Mouse (Mus musculus): ENCODE data around the gene Arhgap27. TPM values are rescaled to one million over a fixed set of nuclear protein-coding genes. Genes with fewer than 3 reads are reported as not detected.
A peak's percentile ranks its signal among the peaks of the same experiment; 100 is the strongest.

Arhgap27 gene
- polyA plus RNA-seq, 1 experiment: 0.31 TPM

DNA sequence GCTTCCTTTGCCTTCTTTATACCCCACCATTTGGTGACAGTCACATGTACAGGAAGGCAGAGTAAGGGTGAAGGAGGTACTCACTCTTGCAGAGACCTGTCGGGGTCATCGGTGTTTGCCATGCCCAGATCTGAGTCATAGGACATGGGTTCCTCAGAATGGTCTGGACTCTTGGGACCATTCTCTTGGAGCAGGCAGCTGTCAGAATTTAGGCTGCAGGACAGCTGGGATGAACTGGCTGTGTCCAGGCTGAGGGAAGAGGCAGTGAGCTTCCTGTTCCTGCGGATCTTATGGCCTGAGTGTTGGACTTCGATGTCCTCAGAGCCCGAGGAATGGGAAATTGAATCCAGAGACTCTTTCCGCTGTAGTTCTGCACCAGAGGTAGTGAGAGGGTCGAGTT, 31.1 kb upstream of the Arhgap27 start:
- Histone ChIP-seq H3K4me3 (no peak overlapping the region), H3K36me3 (ENCODE audit: control insufficient read depth, insufficient read depth) (peaks cover 17% of the 10 kb centered on the region)

DNA sequence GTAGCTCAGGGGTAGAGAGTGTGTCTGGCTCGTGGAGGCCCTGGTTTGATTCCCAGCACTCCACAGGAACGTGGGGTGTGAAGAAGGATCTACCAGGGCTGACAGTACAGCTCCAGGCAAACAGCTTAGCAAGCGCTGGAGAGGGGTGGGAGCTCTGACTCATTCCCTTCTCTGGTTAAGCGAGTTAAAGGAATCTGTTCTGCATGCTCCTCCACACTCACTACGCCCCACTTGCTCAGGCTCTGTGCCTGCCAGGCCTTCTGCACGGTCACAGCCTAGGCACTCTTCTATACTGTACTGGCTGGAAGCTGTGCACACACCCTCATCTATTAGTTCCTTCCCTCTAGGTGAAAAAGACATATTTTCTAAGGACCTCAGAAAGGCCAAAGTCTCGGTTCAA, 30.5 kb upstream of the Arhgap27 start:
- no peak overlapping the region for H3K4me3 ChIP-seq
- H3K36me3 ChIP-seq (ENCODE audit: control insufficient read depth, insufficient read depth): peaks cover 17% of the 10 kb centered on the region
- peaks cover 3% of the 10 kb centered on the region for H3K79me2 ChIP-seq (ENCODE audit: control insufficient read depth, insufficient read depth)
- no peak overlapping the region for H3K4me2 ChIP-seq (ENCODE audit: low read depth)
- TF ChIP-seq MYOD1 (IDR thresholded peaks at IDR 0.05; ENCODE audit: control insufficient read depth in 1 of 3, insufficient read length in 2 of 3, low read depth in 2 of 3) (no peak), MYOG (IDR thresholded peaks at IDR 0.05; ENCODE audit: control insufficient read depth in 1 of 3, insufficient read depth in 1 of 3, insufficient read length in 2 of 3, low read depth in 2 of 3) (no peak), POLR2A (IDR thresholded peaks at IDR 0.05; ENCODE audit: insufficient read length, low read depth) (no peak), TCF12 (IDR thresholded peaks at IDR 0.05; ENCODE audit: insufficient read depth, poor library complexity, severe bottlenecking) (no peak), CEBPB (IDR thresholded peaks at IDR 0.05; ENCODE audit: insufficient read depth, poor library complexity, severe bottlenecking) (no peak), USF1 (IDR thresholded peaks at IDR 0.05; ENCODE audit: low read depth) (no peak), TCF3 (IDR thresholded peaks at IDR 0.05; ENCODE audit: insufficient read length, low read depth) (no peak), REST (IDR thresholded peaks at IDR 0.05; ENCODE audit: insufficient read depth, insufficient read length) (no peak), E2F4 (IDR thresholded peaks at IDR 0.05; ENCODE audit: insufficient read depth) (no peak), SRF (IDR thresholded peaks at IDR 0.05; ENCODE audit: control insufficient read depth, insufficient read length, low read depth) (no peak), MAX (IDR thresholded peaks at IDR 0.05; ENCODE audit: low read depth) (no peak), POLR2AphosphoS2 (IDR thresholded peaks at IDR 0.05; ENCODE audit: insufficient read length, low read depth) (no peak)
- H3ac ChIP-seq (ENCODE audit: control insufficient read depth, insufficient read length): no peak overlapping the region
- H3K27me3 ChIP-seq (ENCODE audit: control insufficient read depth, insufficient read depth, insufficient read length): no peaks in the 10 kb centered on the region

More for the DNA sequence above, 31.1 kb upstream of the Arhgap27 start:
- TF ChIP-seq TCF3 (IDR thresholded peaks at IDR 0.05; ENCODE audit: insufficient read length, low read depth) (no peak), REST (IDR thresholded peaks at IDR 0.05; ENCODE audit: insufficient read depth, insufficient read length) (no peak), MYOD1 (IDR thresholded peaks at IDR 0.05; ENCODE audit: control insufficient read depth in 1 of 3, insufficient read length in 2 of 3, low read depth in 2 of 3) (peak in 2 of 3 experiments; percentile 23 to 70), TCF12 (IDR thresholded peaks at IDR 0.05; ENCODE audit: insufficient read depth, poor library complexity, severe bottlenecking) (no peak), CEBPB (IDR thresholded peaks at IDR 0.05; ENCODE audit: insufficient read depth, poor library complexity, severe bottlenecking) (no peak), USF1 (IDR thresholded peaks at IDR 0.05; ENCODE audit: low read depth) (no peak), MYOG (IDR thresholded peaks at IDR 0.05; ENCODE audit: control insufficient read depth in 1 of 3, insufficient read depth in 1 of 3, insufficient read length in 2 of 3, low read depth in 2 of 3) (peak in 1 of 3 experiments; percentile 50), SRF (IDR thresholded peaks at IDR 0.05; ENCODE audit: control insufficient read depth, insufficient read length, low read depth) (no peak), POLR2A (IDR thresholded peaks at IDR 0.05; ENCODE audit: insufficient read length, low read depth) (no peak), MAX (IDR thresholded peaks at IDR 0.05; ENCODE audit: low read depth) (no peak)
- no peaks in the 10 kb centered on the region for H3K79me2 ChIP-seq (ENCODE audit: control insufficient read depth, insufficient read depth)
- H3ac ChIP-seq (ENCODE audit: control insufficient read depth, insufficient read length): no peak overlapping the region
- no peak overlapping the region for H3K4me2 ChIP-seq (ENCODE audit: low read depth)
- H3K27me3 ChIP-seq (ENCODE audit: control insufficient read depth, insufficient read depth, insufficient read length): no peaks in the 10 kb centered on the region

DNA sequence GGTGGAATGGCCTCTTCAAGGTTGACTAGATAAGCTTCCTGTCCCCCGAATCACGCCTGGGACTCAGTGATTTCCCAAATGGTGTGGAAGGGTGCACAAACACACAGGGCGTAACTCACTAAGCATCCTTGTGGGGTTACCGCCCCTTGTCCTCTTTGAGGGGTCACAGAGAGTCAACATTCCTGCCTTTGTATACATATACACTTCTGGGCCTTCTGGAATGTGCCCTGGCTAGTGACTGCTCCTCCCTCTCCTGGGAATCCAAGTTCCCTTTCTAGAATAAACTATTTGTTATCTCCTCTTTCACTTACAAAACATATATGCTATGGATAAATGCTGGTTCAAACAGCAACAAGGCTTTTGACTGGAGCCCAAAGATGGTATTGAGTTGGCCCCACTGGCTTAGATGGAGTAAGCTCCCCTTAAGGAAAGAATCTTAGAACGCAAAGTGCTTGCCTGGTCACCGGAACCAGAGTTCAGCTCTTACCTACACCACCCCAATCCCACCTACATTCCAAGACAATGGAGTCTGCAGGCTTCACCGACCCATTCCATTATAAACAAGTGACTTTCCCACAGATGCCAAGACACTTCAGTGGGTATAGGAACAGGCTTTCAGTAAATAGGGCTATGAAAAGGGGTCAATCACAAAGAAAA, 24.5 kb upstream of the Arhgap27 start:
- Histone ChIP-seq H3K4me2 (ENCODE audit: low read depth) (peak overlapping the region; percentile 74), H3K27me3 (ENCODE audit: control insufficient read depth, insufficient read depth, insufficient read length) (no peaks in the 10 kb centered on the region), H3ac (ENCODE audit: control insufficient read depth, insufficient read length) (no peak overlapping the region), H3K36me3 (ENCODE audit: control insufficient read depth, insufficient read depth) (no peaks in the 10 kb centered on the region), H3K79me2 (ENCODE audit: control insufficient read depth, insufficient read depth) (peaks cover 17% of the 10 kb centered on the region), H3K4me3 (no peak overlapping the region)
- TF ChIP-seq USF1 (IDR thresholded peaks at IDR 0.05; ENCODE audit: low read depth) (no peak), MYOD1 (IDR thresholded peaks at IDR 0.05; ENCODE audit: control insufficient read depth in 1 of 3, insufficient read length in 2 of 3, low read depth in 2 of 3) (no peak), TCF12 (IDR thresholded peaks at IDR 0.05; ENCODE audit: insufficient read depth, poor library complexity, severe bottlenecking) (no peak), MYOG (IDR thresholded peaks at IDR 0.05; ENCODE audit: control insufficient read depth in 1 of 3, insufficient read depth in 1 of 3, insufficient read length in 2 of 3, low read depth in 2 of 3) (no peak), TCF3 (IDR thresholded peaks at IDR 0.05; ENCODE audit: insufficient read length, low read depth) (no peak), CEBPB (IDR thresholded peaks at IDR 0.05; ENCODE audit: insufficient read depth, poor library complexity, severe bottlenecking) (no peak), MAX (IDR thresholded peaks at IDR 0.05; ENCODE audit: low read depth) (no peak), SRF (IDR thresholded peaks at IDR 0.05; ENCODE audit: control insufficient read depth, insufficient read length, low read depth) (no peak), POLR2AphosphoS2 (IDR thresholded peaks at IDR 0.05; ENCODE audit: insufficient read length, low read depth) (no peak)

DNA sequence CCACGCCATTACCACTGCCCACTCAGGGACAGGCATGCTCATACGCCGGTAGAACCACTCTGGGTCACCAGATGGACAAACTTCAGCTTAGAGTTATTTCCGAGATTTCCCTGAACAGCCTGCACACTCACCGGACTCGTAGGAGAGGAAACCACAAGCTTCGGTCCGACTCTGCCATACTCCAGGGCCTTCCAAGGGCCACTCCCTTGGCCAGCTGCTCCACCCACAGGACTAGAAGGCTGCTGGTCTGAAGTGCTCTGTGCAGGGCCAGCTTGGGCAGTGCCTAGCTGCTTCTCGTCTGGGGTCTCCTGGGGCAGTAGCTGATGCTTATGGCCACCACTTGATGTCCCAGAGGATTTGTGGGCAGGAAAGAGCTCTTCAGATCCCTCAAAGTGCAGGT, 23.3 kb upstream of the Arhgap27 start:
- Histone ChIP-seq H3K27me3 (ENCODE audit: control insufficient read depth, insufficient read depth, insufficient read length) (no peaks in the 10 kb centered on the region), H3K36me3 (ENCODE audit: control insufficient read depth, insufficient read depth) (no peaks in the 10 kb centered on the region), H3ac (ENCODE audit: control insufficient read depth, insufficient read length) (no peak overlapping the region), H3K4me2 (ENCODE audit: low read depth) (peak overlapping the region; percentile 74), H3K79me2 (ENCODE audit: control insufficient read depth, insufficient read depth) (peaks cover 22% of the 10 kb centered on the region), H3K4me3 (no peak overlapping the region)
- TF ChIP-seq MYOD1 (IDR thresholded peaks at IDR 0.05; ENCODE audit: control insufficient read depth in 1 of 3, insufficient read length in 2 of 3, low read depth in 2 of 3): peak in 2 of 3 experiments; percentile 64 to 76
- TF ChIP-seq REST (IDR thresholded peaks at IDR 0.05; ENCODE audit: insufficient read depth, insufficient read length): no peak
- TF ChIP-seq CEBPB (IDR thresholded peaks at IDR 0.05; ENCODE audit: insufficient read depth, poor library complexity, severe bottlenecking): no peak
- TF ChIP-seq MYOG (IDR thresholded peaks at IDR 0.05; ENCODE audit: control insufficient read depth in 1 of 3, insufficient read depth in 1 of 3, insufficient read length in 2 of 3, low read depth in 2 of 3): peak; percentile 45 to 90 (median 46)

Measured in myocyte (in vitro differentiated cells).